Mouse (Mus musculus): ENCODE data around the gene Gpr62.

The Gpr62 gene

DNA sequence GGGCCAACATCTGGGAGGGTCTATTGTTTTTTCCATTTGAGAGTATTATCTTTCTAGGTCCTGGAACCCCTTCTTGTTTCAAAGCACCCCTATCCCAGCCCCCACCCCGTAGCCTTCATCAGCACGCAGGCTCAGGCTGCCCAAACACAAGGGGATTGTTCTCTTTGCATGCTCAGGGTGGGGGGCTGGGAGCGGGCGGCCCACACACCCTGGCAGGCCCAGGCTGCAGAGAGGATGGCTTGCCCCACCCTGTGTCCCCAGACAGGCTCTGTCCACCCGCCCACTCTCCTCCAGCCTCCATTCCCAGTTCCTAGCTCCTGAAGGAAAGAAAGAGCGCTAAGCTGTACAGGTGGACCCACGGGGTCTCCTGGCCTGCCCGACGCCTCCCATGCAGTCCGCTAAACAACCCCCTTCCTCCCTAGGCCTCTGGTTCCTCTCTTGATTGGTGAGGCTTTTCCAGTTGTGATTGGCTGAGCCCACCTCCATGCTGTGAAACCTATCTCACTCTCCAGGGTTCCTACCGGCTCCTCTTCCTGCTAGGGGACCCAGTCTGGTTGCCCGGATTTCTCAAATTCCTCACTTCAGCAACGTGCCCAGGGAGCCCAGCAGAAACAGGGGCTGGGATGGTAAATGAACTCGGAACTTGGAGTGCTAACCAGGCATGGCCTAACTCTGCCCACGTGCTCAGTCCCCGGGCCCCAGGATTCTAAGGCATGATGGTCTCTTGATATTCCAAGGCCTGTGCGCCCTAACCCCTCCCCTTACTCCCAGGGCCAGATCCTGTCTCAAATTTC lies 10.7 kb downstream of the Gpr62 start:
- DNase-seq (ENCODE audit: low read depth): no peak

DNA sequence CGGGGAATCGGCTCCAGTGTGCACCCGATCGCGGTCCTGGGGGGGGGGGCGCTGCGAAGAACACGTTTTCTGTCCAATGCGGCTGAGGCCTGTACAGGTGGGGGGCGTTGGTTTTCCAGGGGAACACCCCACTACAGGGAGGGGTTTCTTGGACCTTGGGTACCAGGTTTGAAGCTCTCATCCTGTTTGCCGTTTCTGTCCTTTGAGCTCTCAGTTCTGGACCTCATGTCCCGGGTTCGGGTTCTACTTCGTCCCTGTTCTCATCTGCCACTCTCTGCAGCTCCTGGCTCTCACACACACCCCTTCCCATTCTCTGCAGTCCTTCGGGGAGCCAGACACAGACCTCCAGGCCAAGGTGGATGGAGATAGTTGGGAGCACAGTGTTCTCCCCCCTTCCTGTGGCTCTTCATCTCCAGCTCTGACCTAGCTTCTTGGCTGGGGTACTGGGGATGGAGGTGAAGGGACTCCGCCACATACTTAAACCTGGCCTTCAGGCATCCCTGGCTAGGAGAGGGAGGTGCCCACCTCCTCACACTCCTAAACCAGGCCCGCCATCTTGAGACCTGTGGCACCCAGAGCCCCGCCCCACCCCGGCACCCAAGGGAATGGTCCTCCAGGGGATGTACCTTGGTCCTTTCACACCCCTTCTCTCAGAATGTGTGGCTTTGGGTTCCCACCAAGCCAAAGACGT lies 11.5 kb downstream of the Gpr62 start:
- DNase-seq (ENCODE audit: low read depth): no peak

- no peak for DNase-seq (ENCODE audit: low read depth)
Measured at GRCm38 (mm10) chr9:106453271-106454070, 12.3 kb downstream of the Gpr62 start, which contains the start of gene Pcbp4. TSS of gene Pcbp4 (plus strand) at chr9:106453291.

DNA sequence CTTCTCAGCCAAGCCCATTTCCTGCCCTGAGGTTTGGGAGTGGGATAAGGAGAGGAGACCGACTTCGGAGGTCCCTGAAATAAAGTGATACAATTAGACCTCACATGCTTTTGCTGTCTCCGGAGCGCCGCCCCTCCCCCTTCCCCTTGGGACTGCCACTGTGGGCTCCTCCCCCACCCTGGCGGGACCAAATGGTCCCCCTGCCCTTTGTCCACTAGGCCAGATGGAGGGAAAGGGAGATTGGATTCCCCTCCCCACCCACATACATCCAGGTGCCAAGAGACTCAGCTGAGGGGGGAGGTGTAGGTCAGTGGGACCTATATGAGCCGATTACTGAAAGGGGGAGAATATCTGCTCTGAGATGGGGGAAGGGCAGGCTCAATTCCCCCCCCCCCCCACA lies 12.9 kb downstream of the Gpr62 start:
- no peak for DNase-seq (ENCODE audit: low read depth)

GRCm38 (mm10) chr9:106452351-106452750 lies 13.4 kb downstream of the Gpr62 start:
- DNase-seq (ENCODE audit: low read depth): no peak

DNA sequence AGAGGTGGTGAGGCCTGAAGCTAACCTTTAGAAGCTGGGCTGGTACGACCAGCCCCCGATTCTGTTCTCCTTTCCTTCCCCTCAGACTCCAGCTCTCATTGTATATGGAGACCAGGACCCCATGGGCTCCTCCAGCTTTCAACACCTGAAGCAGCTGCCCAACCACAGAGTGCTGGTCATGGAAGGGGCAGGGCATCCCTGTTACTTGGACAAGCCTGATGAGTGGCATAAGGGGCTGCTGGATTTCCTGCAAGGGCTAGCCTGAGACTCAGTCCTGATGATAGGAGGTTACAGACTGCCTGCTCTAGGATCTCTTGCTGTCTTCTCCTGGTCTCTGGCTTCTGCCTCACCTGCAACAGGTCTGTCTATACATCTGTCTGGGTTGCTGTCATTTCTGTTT lies 13.8 kb downstream of the Gpr62 start:
- DNase-seq (ENCODE audit: low read depth): no peak

DNA sequence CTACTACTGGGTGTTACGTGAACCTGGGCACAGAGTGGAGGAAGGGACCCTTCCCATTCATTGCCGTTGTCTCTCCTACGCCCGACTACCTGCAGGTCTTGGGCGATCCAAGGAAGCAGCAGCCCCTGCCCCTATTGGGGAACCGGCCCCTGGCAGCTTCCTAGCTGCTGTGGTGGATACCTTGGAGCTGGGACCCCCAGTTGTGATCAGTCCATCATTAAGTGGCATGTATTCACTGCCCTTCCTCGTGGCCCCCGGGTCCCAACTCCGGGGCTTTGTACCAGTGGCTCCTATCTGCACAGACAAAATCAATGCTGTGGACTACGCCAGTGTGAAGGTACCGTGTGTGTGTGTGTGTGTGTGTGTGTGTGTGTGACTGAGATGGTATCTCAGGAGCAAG lies 14.4 kb downstream of the Gpr62 start:
- DNase-seq (ENCODE audit: low read depth): no peak

- no peak for DNase-seq (ENCODE audit: low read depth)
Measured at GRCm38 (mm10) chr9:106450661-106451060, 15.1 kb downstream of the Gpr62 start.

- no peak for DNase-seq (ENCODE audit: low read depth)
Measured at GRCm38 (mm10) chr9:106449947-106450346, 15.8 kb downstream of the Gpr62 start.

DNA sequence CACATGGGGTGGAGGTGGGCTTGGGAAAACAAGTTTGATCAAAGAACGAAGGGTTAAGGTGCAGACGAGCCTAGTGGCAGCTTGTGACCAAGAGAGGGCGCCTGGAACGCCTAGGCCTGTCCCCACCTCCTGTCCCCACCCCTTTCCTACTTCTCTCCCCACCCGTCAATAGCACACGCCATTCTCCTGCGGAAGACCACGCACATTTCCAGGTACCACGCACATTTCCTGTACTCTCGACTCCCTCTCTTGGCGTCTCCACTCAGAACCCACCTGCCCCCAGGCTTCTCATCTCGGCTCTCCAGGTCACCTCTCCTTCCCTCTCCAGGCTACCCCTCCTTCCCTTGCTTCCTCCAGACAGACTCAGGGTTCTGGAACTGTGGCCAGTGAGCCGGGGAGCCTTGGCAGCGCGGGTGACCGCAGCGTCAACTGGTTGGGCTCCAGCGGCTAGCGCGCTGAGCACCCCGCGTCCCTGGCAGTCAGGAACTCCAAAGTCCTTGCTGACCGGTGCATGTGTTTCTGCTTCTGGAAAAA lies 17.2 kb downstream of the Gpr62 start:
- DNase-seq (ENCODE audit: low read depth): peak; percentile 48

DNA sequence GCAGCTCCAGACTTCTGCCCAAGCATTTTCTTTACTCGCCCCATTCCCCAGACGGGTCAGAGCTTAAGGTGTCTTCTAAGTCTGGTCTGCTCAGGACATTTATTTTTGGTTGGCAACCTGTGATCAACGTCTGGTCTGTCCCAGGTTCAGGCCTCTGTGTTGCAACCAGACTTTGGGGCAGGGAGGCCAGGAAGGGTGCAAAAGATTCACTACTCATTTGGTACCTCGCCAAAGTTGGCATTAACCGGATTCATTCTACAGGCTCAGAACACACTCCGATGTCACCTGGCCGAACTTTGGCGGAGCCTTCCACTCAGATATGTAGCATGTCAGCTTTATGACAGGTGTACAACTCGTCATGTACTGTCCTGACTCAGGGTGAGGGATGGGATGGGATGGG lies 17.8 kb downstream of the Gpr62 start:
- no peak for DNase-seq (ENCODE audit: low read depth)

DNA sequence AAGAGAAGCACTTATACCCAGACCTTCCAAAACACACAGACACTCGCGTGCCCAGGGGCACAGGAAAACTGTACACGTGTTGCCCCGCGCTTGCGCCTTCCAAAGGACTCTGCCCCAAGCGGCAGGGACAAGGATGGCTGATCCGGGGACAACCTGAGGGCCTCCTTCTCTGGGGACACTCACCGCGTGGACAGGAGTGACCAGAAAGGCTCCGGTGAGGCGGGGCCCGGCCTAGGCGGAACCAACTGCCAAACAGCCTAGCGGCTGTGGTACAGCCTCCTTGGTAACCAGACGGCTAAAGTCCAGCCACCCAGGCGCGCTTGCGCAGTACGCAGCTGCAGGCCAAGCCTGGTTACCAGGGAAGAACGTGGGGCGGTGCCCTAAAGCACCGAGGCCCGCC lies 18.4 kb downstream of the Gpr62 start, which contains the start of the genes Abhd14b and Abhd14a:
Gene Abhd14b (plus strand): TSS at position 112 of the 400 bp plus-strand sequence.
Gene Abhd14a (minus strand): TSS at position 331 of the 400 bp plus-strand sequence.
- DNase-seq (ENCODE audit: low read depth): peak; percentile 62

DNA sequence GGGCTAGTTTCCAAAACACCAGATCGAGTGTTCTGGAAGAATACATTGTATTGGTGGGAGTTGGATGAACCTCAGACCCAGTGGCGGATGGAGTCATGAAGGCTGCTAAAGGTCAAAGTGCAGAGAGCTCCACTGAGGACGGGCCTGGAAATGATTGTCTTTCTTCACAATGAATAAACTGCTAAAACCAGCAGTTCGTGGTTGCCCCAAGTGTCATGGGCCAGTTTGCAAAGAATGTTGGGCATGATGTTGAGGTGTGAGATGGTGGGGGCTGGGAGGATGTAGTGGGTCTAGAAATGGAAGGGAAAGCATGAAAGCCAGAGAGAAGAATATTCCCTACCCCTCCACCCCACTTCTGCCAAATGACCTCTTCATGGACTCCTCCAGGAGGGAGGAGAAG lies 20.9 kb downstream of the Gpr62 start:
- DNase-seq (ENCODE audit: low read depth): no peak

GRCm38 (mm10) chr9:106442680-106443079 lies 23.1 kb downstream of the Gpr62 start:
- no peak for DNase-seq (ENCODE audit: low read depth)

- no peak for DNase-seq (ENCODE audit: low read depth)
Measured at GRCm38 (mm10) chr9:106436566-106436965, 29.2 kb downstream of the Gpr62 start.

- DNase-seq (ENCODE audit: low read depth): no peak
Measured at GRCm38 (mm10) chr9:106433389-106433788, 32.3 kb downstream of the Gpr62 start.

DNA sequence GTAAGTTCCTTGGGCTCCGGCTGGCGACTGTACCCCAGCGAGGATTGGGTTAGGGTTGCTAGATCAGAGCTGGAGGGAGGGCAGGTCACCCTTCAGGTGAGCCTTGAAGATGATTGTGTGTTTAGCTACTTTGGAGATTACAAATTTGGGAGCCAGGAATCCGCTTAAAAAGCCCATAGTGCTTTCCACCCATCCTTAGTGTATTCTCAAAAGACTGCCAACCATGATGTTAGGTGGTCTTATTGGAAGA lies 35.8 kb downstream of the Gpr62 start:
- DNase-seq (ENCODE audit: low read depth): no peak

GRCm38 (mm10) chr9:106429221-106430014 lies 36.3 kb downstream of the Gpr62 start, which contains the start of gene Rpl29:
TSS of gene Rpl29 (plus strand) at chr9:106429454.
- DNase-seq (ENCODE audit: low read depth): peak; percentile 95

- no peak for DNase-seq (ENCODE audit: low read depth)
Measured at GRCm38 (mm10) chr9:106428719-106429220, 37.0 kb downstream of the Gpr62 start.

- peak; percentile 69 for DNase-seq (ENCODE audit: low read depth)
Measured at GRCm38 (mm10) chr9:106421865-106422160, 43.9 kb downstream of the Gpr62 start.

DNA sequence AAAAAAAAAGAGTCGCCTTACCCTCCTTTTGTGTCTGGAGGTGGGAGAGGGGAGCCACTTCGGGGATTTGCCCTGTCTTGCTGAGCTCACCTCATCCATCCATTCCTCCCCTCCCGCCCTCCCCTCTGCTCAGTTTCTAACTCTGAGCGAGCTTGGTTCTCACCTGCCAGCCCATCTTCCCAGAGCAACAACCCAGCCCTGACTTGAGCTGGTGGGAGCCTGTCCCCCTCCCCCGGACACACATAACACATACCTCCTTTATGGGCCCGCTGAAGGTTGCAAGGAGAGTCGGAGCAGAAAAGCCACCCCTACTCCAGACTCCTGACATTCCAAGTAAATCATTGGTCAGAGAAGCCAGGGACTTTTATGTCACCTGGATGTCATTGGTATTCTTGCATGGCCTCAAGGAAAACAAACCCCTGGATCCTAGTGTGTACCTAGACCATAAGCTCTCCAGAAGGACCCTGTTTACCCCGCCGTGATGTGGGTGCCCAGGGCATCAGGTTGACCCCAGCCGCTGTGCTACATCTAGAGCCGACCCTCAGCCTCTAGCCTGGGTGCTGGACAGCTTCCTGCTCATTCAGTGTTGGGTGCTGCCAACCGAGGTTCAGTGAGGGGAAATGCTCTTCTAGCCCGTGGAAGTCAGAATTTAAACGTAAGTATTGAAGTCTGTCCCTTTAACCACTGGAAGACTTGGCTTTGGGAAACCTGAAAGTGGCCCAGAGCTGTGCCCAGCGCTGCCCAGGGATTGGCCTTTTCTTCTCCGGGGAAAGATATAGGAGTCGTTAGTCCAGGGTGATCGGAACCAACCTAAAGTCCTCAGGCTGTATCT lies 44.5 kb downstream of the Gpr62 start:
- DNase-seq (ENCODE audit: low read depth): no peak

All from c-Kit-positive CD71-positive TER-119-negative erythroid progenitor cells, embryonic 14.5 days (primary cell).